Mouse (Mus musculus) retina, postnatal 7 days (tissue): ENCODE results near the gene Cdc42se2.

Source experiments
- DNase-seq: peaks from one replicate; pipeline ENCODE4 v3.0.0-alpha.2; 2012; ENCODE audit warnings: low read depth, low spot score

Cdc42se2 gene

DNA sequence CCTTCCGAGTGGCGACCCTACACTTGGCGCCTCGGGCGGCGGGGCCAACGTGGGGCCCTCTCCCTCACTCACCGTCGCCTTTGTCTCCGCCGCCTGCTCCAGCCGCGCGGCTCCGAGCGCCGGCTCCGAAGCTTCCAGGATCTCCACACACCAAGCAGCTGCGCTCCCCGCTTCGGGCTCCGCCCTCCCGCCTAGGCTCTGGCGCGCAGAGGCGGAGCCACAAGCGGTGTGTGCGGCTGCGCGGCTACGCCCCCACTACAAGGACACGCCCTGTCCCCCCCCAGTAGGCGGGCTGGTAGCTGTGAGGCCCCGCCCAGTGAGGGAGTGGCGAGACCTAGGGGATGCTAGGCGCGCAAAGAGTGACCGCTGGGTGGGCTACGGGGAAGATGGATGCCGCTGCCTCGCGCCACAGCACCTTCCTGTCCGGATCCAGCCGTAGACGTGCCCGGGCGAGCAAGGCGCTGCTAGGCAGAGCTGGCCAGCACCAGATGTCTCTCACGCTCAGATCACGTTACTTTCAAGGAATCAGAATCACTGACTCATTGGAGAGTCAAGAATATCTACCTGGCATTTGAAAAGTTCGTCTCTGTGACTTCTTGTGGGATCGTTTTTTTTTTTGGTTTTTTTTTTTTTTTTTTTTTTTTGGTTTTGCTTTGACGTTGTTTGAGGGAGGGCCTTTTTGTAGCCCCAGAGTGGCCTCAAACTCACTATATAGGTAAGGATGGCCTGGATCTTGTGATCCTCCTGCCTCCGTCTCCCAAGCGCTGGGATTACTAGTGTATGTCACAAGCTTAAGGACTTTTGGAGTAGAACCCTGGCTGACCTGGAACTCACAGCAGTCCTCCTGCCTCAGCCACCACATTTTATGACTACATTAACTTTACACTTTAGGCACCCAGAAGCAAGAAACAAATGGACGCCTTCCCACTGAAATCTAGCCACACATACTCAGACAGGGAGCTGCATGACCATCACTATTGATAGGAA lies at the start of gene Cdc42se2:
Gene Cdc42se2, minus strand, starts transcription at position 188 of the 987 bp plus-strand sequence.
- DNase-seq, result peak; percentile 96

DNA sequence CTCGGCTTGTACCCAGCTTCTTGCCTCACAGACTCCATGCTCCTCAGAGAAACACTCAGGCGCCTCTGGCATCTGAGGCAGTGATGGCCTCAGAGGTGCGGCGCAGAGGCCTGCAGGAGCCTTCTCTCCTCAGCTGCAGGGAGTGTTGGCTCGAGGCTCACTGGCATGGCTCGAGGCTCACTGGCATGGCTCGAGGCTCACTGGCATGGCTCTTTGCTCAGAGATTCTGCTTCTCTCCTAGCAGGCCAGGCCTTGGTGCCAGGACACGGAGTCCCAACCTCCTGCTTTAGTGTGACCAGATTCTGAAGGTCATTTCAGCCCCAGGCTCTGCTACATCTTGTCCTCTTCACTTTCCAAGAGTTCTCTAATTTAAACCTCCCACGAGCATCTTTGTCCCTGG lies 48.6 kb upstream of the Cdc42se2 start:
- DNase-seq, result no peak

DNA sequence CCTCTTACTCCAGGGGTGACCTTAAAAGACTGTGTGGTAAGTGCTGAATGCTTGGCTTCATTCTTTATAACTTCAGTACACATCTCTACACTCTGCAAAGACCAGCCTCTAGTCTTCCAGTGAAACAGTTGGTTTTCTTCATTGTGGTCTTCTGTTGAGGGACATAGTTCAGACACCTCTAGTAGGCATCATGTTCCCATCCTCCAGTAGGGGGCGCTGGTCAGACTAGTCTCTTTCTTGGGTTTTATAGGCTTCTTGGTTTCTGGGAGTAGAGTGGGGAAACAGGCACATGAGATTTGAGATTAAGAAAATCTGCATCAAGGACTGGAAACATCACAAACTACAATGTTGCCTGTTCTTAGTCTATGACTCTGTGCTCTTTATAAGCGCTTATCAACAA lies 47.1 kb upstream of the Cdc42se2 start:
- no peak for DNase-seq

DNA sequence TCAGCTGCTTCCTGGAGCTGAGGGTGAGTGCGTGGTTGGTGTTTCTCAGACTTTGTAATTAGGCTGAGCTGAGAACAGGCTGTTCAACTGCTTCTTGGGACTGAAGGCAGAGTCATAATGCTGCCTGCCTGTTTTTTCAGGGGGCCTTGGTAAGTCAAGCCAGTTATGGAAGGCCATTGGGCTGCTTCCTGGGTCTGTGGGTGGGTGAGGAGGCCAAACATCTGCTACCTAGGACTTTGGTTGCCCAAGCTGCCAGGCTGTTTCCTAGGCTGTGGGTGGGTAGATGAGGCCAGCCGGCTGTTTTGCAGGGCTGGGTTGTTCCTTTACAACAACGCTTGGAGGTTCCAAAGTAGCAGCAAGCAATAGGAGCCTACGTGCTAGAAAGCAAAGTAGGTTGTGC lies 46.4 kb upstream of the Cdc42se2 start:
- DNase-seq, result no peak

DNA sequence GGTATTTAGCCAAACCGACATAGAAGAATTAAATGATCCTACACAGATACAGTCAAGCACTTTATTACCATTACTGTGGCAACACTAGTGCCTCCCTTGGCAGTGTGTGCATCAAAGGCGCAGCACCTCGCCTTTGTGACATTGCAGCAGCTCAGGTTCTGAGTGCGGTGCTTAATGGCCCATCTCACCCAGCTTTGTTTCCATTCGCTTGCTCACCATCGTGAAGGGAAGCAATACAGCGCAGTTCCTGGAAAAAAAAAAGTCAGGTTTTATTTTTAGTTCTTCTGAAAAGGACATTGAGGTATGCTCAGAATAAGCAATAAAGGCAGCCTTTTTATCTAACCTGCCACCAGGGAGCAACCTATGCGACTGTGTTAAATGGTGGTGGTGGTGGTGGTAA lies 39.3 kb upstream of the Cdc42se2 start:
- no peak for DNase-seq

DNA sequence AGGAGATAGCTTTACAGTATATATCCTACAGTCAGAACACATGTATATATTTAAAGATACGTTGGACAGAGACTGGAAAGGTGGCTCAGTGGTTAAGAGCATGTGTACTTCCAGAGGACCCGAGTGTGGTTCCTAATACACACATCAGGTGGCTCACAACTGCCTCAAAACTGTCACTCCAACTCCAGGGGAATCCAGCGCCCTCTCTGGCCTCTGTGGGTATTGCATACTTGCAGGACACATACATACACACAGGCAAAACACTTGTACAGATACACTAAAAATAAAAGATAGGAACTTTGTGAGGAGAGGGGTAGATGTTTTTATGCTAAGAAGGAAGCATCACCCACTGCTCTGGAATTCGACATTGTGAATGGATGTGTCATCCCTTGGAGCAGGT lies 38.3 kb upstream of the Cdc42se2 start:
- no peak for DNase-seq

DNA sequence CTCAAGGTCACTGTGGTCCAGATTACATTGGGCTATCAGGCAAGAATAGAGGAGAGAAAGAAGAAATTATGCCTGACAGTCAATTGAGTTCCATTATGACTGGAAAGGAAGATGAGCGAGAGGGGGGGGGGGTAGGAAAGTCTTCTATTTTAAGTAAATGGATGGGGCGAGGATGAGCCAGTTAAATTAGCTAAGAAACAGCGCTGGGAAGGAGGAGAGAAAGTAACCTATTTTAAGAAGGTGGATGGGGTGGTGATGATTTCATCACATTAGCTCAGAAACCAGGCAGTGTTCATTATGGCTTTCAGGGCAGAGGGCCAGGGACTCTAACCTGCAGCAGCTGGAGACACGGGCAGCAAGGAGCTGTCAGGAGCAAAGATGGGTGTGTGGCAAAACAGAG lies 36.0 kb upstream of the Cdc42se2 start:
- DNase-seq, result no peak

DNA sequence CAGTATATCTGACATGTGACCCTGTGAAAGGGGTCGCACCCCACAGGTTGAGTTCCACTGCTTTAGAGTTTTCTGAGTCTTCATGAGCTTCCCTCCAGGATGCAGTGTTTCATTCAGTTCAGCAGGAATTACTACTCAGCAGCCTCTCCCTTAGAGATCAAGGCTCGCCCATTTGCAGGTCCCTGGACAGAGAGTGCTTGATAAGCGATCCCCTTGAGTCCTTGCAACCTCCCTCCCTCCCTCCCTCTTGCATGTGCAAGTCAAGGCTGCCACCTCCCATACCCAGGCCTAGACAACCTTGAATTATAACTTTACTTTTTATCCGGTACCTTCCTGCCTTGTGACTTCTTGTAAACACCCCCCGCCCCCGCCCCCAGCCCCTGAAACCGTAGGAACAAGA lies 32.0 kb upstream of the Cdc42se2 start:
- DNase-seq, result no peak

DNA sequence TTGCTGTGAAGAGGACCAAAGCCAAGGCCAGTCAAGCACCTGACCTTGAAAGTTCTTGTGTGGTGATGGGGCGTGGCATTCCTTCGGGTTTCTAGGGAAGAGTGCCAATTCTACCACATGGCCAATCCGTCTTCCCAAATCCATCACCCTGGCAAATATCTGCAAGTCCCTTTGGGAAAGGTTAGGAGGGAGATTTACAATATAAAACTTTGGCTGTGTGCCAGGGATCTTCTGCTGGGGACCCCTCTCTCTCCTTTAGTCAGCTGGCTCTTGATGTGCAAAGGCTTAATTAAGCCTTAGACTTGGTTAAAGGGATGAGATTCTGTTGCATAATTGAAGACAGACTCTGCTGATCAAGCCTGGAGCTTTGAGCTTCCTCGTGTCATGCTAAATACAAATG lies 30.0 kb upstream of the Cdc42se2 start:
- no peak for DNase-seq

DNA sequence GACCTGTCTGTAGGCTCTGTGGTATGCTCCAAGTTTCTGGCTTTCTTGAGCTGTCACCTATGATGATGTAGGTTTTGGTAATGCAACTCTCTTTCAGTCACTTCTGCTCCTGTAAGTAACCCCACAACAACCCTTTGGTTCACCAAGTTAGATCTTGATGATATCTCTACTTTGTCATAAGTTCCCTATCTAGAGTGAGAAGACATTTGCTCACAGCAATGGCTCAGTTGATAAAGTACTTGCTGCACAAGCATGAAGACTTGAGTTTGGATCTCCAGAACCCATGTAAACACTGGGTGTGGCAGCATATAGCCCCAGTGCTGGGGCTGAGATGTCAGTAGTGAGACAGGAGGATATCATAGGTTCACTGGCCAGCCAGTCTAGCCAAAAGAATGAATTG lies 28.2 kb upstream of the Cdc42se2 start:
- no peak for DNase-seq

DNA sequence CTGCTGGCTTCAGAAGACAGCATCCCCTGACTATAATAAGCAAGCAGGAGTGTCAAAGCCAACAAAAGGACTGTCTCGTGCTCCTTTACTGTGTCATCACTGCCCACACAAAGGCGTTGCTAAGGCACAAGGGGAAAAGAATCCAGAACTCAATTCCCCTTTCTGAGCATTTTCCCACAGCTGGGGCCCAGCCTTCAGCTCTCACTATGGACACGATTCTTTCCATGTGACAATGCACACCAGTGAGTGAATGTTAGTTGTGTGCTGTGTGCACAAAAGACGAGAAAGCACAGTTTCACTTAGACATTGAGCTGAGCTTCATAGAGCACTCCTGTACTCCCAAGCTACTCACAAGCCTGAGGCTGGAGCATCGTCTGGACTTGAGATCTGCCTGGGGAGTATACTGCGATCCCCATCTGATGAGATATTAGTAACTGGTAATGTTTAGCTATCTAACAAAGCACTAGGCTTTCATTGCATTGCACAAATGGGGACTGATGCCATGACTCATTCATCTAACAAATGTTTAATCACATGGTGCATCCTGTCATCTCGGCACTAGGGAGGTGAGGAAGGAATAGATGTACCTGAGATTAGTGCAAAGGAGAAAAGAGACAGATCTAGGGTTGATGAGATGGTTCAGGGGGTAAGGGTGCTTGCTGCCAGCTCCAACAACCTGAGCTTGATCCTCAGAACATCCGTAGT lies 25.5 kb upstream of the Cdc42se2 start:
- DNase-seq, result no peak

DNA sequence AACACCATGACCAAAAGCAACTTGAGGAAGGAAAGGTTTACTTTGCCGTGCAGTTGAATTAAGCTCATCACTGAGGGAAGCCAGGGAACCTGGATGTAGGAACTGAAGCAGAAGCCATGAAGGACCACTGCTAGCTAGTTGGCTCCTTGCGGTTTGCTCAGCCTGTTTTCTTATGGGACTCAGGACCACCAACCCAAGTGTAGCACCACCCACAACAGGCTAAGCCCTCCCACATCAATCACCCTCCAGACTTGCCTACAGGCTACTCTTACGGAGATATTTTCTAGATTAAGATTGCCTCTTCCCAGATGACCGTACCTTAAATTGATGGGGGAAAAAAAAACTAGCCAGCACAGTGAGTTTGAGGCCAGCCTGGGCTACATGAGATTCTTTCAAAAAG lies 24.8 kb upstream of the Cdc42se2 start:
- DNase-seq, result no peak

DNA sequence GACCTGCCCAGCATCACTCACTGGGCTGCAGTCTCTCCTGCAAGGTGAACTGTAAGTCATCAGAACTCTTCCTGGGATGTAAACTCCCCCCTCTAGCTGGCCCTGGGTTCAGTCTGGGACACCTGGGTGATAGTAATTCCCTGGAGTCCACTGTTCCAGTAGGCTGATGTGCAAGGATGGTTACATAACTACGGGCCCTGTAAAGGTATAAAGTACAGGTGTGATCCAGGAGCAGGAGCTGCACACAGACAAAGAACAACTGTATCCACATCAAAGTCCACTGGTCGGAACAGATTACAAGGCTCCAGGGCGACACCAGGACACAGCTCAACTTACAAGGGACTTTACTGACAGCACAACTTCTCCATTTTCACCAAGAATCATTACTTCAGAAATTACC lies 23.6 kb upstream of the Cdc42se2 start:
- DNase-seq, result no peak

DNA sequence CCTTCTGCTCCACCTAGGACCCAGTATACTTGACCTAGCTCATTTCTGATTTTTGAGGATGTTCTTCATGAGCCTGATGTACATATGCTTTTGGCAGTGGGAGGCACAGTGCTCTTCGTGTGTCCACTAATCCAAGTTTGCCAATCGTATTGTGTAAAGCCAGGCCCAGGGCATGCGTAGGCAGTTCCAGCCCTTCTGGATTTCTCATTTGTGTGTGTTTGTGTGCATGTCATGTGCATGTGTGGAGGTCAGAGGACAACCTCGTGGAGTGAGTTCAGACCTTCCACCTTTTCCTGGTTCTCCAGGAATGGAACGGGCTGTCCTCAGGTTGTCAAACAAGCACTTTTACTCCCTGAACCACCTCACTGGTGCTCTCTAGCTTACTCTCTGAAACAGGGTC lies 22.1 kb upstream of the Cdc42se2 start:
- DNase-seq, result no peak

DNA sequence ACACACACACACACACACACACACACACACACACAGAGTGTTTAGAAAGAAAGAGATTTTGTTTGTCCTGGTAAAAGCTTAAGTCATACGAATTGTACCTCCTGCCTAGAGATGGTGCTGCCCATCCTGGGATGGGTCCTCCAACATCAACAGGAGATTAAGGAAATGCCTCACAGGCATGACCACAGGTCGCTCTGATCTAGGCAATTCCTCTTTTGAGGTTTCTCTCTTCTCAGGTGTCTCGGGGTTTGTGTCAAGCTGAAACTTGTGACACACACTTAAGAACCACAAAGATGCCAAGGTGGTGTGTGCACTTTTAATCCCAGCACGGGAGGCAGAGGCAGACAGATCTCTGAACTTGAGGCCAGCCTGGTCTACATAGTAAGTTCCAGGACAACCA lies 20.7 kb upstream of the Cdc42se2 start:
- no peak for DNase-seq

DNA sequence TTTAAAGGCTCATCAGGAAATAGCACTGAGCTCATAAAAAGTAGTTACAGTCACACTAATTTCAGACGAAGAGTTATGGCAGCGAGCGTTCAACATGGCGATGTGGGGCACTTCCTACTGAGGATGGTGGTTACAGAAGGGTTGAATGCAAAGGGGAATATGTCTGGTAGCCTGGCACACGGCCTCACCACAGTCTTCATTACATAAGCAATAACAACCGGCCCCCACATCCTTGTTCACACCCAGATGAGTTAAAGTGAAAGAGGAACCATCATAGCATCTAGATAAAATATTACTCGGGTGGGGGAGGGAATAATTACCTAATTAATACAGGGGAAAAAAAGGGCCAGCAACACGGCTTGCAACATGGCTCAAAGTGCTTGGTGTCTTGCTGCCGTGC lies 20.2 kb upstream of the Cdc42se2 start:
- no peak for DNase-seq

DNA sequence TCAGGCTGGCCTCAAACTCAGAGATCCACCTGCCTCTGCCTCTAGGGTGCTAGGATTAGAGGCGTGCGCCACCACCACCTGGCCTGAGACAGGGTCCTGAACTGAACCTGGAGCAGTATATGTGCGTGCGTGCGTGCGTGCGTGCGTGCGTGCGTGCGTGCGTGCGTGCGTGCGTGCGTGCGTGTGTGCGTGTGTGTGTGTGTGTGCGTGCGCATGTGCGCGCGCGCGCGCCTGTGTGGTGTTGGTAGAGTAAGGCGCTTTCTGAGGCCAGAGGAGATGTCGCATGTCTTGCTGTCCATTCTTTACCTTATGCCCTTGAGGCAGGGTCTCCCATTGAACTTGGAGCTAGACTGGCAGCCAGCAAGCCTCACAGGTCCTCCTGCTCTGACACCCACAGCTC lies 19.4 kb upstream of the Cdc42se2 start:
- DNase-seq, result no peak

DNA sequence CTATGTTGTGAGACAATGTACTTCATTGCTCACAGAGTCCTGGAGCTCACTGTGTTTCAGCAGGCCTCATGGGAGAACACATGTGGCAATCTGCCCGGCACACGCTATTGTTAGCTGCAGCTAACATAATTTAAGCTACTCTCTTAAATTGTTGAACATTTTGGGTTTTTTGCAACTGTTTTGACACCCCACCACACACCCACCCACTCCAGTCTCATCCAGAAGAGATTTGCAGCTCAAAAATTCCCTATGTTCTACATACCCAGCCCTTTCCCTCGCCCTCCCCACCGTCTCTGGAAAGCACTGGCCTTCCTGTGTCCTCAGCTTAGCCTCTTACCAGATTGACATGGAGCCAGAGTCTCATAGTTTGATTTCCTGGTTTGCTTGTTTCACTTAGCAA lies 17.7 kb upstream of the Cdc42se2 start:
- no peak for DNase-seq

DNA sequence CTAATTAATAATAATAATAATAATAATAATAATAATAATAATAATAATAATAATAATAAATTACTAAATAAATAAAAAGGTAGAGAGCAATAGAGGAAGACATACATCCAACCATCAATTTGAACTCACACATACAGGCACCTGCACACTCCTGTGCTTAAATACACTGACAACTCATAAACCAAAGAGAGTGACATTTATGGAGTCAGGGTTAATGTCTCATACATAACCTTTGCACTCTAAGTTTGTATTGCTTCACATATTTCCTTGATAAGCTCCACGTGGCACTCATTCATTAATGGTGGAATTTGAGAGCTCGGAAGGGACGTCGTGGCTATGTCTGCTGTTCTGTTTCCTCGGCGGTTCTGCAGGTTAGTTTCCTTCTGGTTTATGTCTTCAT lies 15.1 kb upstream of the Cdc42se2 start:
- DNase-seq, result no peak

DNA sequence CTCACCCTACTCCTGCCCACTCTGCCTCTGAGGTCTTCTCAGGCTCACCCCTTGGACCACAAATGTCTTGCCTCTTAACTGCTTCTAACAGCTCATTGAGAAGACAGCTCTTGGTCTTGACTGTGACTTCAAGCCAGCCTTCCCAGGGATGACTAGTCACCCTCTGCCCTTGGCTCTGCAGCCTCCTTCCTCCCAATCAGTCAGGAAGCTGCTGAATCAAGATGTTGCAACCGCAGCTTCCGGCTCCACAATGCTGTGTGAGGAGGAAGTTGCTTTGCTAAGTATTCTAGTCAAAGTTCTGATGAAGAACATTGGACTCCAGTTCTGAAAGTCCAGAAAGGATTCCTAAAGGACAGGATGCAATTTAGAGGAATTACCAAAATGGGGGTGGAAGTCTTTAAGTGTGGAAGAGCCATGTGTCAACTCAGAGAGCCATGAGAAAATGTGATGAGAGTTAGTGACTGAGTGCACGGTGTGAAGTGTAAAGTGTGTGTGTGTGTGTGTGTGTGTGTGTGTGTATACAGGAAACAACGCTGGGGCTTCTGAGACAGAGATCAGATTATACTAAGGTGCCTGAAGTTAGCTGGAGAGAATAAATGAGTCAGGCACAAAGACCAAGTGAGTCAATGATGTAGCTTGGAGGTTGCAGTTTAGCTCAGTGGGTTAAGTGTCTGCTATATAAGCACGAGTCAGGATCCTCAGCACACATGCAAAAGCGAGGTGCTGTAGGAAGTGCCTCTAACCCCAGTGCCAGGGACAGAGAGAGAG lies 14.5 kb upstream of the Cdc42se2 start:
- DNase-seq, result no peak

DNA sequence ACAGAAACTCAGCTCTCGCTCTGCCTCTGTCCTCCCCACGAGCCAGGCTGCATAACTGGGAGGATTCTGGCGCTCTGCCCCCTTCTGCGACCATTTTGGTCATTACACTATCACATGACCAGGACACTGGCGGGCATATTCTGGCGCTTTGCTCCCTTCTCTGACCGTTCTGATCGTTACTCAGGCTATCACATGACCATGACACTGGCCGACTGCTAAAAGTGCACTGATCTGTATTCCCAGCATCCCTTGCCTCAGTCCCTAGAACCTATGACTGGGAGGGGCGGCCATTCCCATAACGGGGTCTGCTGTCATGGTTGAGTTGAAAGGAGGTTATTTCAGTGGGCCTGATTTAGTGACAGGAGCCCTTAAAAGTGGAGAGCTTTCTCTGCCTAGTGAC lies 9.1 kb upstream of the Cdc42se2 start:
- no peak for DNase-seq

DNA sequence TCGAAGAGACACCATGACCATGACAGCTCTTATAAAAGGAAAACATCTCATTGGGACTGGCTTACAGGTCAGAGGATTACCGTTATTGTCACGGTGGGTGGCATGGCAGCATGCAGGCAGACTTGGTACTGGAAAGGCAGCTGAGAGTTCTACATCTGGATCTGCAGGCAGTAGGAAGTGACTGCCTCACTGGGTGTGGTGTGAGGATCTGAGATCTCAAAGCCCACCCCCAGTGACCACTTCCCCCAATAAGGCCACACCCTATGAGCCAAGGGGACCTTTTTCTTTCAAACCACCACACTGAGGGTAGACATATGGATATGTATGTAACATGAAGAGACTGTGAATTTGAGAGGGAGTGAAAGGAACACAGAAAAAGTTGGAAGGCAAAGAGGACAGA lies 7.2 kb upstream of the Cdc42se2 start:
- no peak for DNase-seq
